Mouse (Mus musculus) lung, postnatal 36 days (tissue): ENCODE measurements around the gene Tom1.

ENCODE experiments used
- DNase-seq: peaks from one replicate; pipeline ENCODE4 v3.0.0; 2022; ENCODE audit warnings: mixed read lengths

Gene Tom1

GRCm38 (mm10) chr8:75033511-75034243, at the start of gene Tom1:
TSS of gene Tom1 (plus strand) at chr8:75033705.
- peak; percentile 97 for DNase-seq

GRCm38 (mm10) chr8:74987436-74987835, 46.1 kb upstream of the Tom1 start:
- no peak for DNase-seq

- peak; percentile 64 for DNase-seq
Observed at GRCm38 (mm10) chr8:74990021-74990420, 43.5 kb upstream of the Tom1 start.

GRCm38 (mm10) chr8:74993081-74993474, 40.4 kb upstream of the Tom1 start, which contains the start of gene Hmgxb4:
TSS of gene Hmgxb4 (plus strand) at chr8:74993356.
- no peak for DNase-seq

GRCm38 (mm10) chr8:74993475-74994451, 39.7 kb upstream of the Tom1 start:
- DNase-seq, result peak; percentile 92

- peak; percentile 7 for DNase-seq
Observed at GRCm38 (mm10) chr8:74994540-74994939, 39.0 kb upstream of the Tom1 start.

GRCm38 (mm10) chr8:75000431-75000830, 33.1 kb upstream of the Tom1 start:
- DNase-seq, result no peak

- DNase-seq, result no peak
Observed at GRCm38 (mm10) chr8:75008826-75009225, 24.7 kb upstream of the Tom1 start.

- DNase-seq, result no peak
Observed at GRCm38 (mm10) chr8:75013557-75013956, 19.9 kb upstream of the Tom1 start.

GRCm38 (mm10) chr8:75013964-75014363, 19.5 kb upstream of the Tom1 start:
- no peak for DNase-seq

- DNase-seq, result no peak
Observed at GRCm38 (mm10) chr8:75015981-75016380, 17.5 kb upstream of the Tom1 start.

GRCm38 (mm10) chr8:75016422-75016821, 17.1 kb upstream of the Tom1 start:
- DNase-seq, result no peak

GRCm38 (mm10) chr8:75018274-75018972, 15.1 kb upstream of the Tom1 start:
- DNase-seq, result no peak

- DNase-seq, result peak; percentile 24
Observed at GRCm38 (mm10) chr8:75023660-75024316, 9.7 kb upstream of the Tom1 start.

GRCm38 (mm10) chr8:75025809-75026208, 7.7 kb upstream of the Tom1 start:
- DNase-seq, result no peak

- no peak for DNase-seq
Observed at GRCm38 (mm10) chr8:75030453-75031024, 3.0 kb upstream of the Tom1 start.

GRCm38 (mm10) chr8:75032961-75033360, 544 bp upstream of the Tom1 start:
- DNase-seq, result no peak

- no peak for DNase-seq
Observed at GRCm38 (mm10) chr8:75034285-75034684, 780 bp downstream of the Tom1 start.

GRCm38 (mm10) chr8:75035640-75036039, 2.1 kb downstream of the Tom1 start:
- no peak for DNase-seq

GRCm38 (mm10) chr8:75038497-75038896, 5.0 kb downstream of the Tom1 start:
- DNase-seq, result peak; percentile 57

- DNase-seq, result peak; percentile 53
Observed at GRCm38 (mm10) chr8:75039754-75040153, 6.2 kb downstream of the Tom1 start.

GRCm38 (mm10) chr8:75042171-75042570, 8.7 kb downstream of the Tom1 start:
- DNase-seq, result peak; percentile 59
